Mouse (Mus musculus) heart, postnatal 0 days (tissue): ENCODE measurements at regions not wholly inside any gene's neighbourhood (a gene's known extent, or its start where the extent isn't known, plus 50 kb on each side); places are given as distances from the start of the nearest gene placed in this dataset.

Experiments
- CTCF ChIP-seq: IDR thresholded peaks from 2 replicates; pipeline ENCODE4 v1.5.1; 2016; ENCODE audit warnings: antibody characterized with exemption, control low read depth, low read depth
- EP300 ChIP-seq: IDR thresholded peaks from 2 replicates; pipeline ENCODE4 v1.6.1; 2016; ENCODE audit warnings: antibody characterized with exemption, low read depth

- TF ChIP-seq CTCF (no peak), EP300 (no peak)
Measured at GRCm38 (mm10) chr13:83333728-83334127, 170.1 kb upstream of the Mef2c start.
